Mouse (Mus musculus) forebrain, embryonic 11.5 days (tissue): ENCODE results near the gene Cept1. TPM values are rescaled to one million over a fixed set of nuclear protein-coding genes. Genes with fewer than 3 reads are reported as not detected.
A peak's percentile ranks its signal among the peaks of the same experiment; 100 is the strongest.

Experiments used
- ATAC-seq: fragments of 200-750 bp; cut with Nextera tagmentation; replicated peaks from 2 replicates; pipeline ENCODE4 v1.8.0; 2017; ENCODE audit warnings: moderate TSS enrichment; ENCODE audit not compliant: low FRiP score
- DNase-seq: peaks from one replicate; pipeline ENCODE4 v3.0.0-alpha.2; 2017; ENCODE audit warnings: low spot score
- H3K27ac ChIP-seq: fragments of 300-500 bp; sonication (generic); 2 replicates; pipeline ENCODE4 v1.5.1; 2014; ENCODE audit warnings: low read depth, low read length
- H3K27me3 ChIP-seq: fragments of 300-500 bp; sonication (generic); 2 replicates; pipeline ENCODE4 v1.6.1; 2014; ENCODE audit warnings: mild to moderate bottlenecking, low read length, mixed read lengths; ENCODE audit not compliant: control insufficient read depth, insufficient read depth
- H3K36me3 ChIP-seq: fragments of 300-500 bp; sonication (generic); 2 replicates; pipeline ENCODE4 v1.6.1; 2014; ENCODE audit warnings: mild to moderate bottlenecking, low read length, moderate library complexity, mixed read lengths; ENCODE audit not compliant: control insufficient read depth, insufficient read depth
- H3K4me1 ChIP-seq: fragments of 300-500 bp; sonication (generic); replicated peaks from 2 replicates; pipeline ENCODE4 v1.6.1; 2014; ENCODE audit warnings: low read length, mixed read lengths; ENCODE audit not compliant: control insufficient read depth, insufficient read depth
- H3K4me2 ChIP-seq: fragments of 300-500 bp; sonication (generic); 2 replicates; pipeline ENCODE4 v1.6.1; 2014; ENCODE audit warnings: low read depth, mild to moderate bottlenecking, low read length, moderate library complexity, mixed read lengths; ENCODE audit not compliant: severe bottlenecking
- H3K4me3 ChIP-seq: fragments of 300-500 bp; sonication (generic); 2 replicates; pipeline ENCODE4 v1.5.1; 2014; ENCODE audit warnings: low read depth, low read length
- H3K9ac ChIP-seq: fragments of 300-500 bp; sonication (generic); 2 replicates; pipeline ENCODE4 v1.6.1; 2014; ENCODE audit warnings: low read length
- H3K9me3 ChIP-seq: fragments of 300-500 bp; sonication (generic); 2 replicates; pipeline ENCODE4 v1.6.1; 2016; ENCODE audit warnings: low read length, mixed read lengths; ENCODE audit not compliant: control insufficient read depth
- WGBS: fragments of 180-500 bp; shearing (Covaris S2); extraction: QIAGEN DNeasy Blood & Tissue Kit; methylation state at CpG from one replicate; pipeline ENCODE4 v1.1.7; 2014; 5-methylcytosine and 5-hydroxymethylcytosine counted together
- polyA plus RNA-seq: library from polyadenylated mRNA; unstranded; fragments of >200 nt; fragmentation: Nextera tagmentation; extraction: Ambion mirVana; gene quantifications from 2 replicates; pipeline ENCODE4 v1.2.1, GENCODE M21; 2014

Cept1 gene
- polyA plus RNA-seq, 1 experiment from 2014 or later: 40.6 TPM

DNA sequence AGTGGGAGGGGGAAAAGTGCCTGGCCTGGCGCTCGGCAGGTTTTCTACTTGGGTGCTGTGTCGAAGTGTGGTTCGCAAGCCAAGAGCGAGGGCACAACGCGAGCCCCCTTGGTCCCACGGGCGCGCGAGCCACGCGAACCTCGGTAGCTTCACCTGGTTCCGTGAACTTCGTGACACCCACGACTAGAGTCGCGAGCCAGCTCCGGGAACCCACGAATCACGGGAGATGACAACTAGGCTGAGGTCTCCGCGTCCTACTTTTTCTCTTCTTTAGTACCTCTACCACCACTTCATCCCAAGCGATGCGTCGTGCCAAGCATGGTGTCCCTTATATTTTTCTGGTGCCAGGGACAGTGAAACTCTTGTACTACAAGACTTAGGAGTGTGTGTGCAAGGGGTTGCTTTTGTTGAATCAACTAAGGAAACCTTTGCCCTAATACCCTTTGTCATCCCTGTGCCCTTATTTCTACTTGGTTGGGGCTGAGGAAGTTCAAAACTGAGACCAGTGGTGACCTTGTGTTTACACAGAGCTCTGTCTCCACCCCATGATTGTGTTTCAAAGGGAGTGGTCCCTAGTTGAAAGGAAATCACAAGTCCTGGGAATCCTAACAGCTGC lies 430 bp upstream of the Cept1 start:
- no peaks in the 10 kb centered on the region for H3K36me3 ChIP-seq
- H3K4me2 ChIP-seq: peak overlapping the region; percentile 57
- H3K9me3 ChIP-seq: no peaks in the 10 kb centered on the region
- H3K4me1 ChIP-seq: peaks cover 3% of the 10 kb centered on the region; the same call in 1 of the 2 replicates
- WGBS: under 1% methylated on average over 27 of the region's 27 CpGs
- H3K27ac ChIP-seq: peak overlapping the region; percentile 90
- DNase-seq: no peak
- peak; percentile 37 for ATAC-seq
- peak overlapping the region; percentile 77 for H3K4me3 ChIP-seq
- peak overlapping the region; percentile 92 for H3K9ac ChIP-seq
- H3K27me3 ChIP-seq: no peaks in the 10 kb centered on the region

DNA sequence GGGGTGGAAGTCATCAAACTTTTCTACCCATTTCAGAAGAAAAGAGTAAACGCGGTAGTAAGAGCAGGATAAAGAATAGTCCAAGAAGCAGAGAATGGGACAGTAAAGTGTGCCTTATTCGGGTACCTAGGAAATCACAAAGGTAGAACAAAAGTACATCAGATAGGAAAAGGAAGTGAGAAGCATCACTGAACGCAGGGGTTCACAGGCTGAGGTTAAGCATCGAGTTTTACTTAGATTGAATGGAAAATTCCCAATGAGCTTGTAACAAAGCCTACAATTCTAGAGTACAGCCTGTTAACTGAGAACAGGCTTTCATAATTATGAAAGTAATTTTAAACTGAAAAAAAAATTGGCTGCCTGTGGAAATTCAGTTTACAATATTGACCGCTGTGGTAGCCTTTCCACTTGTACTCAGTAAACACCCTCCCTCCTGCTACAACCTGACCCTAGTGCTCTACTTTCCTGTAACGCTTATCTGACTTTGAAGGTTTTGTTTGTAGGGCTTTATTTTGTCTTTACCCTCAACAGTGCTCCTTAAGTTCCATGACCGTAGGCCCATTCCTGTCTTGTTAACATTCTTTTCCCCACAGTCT lies 2.8 kb downstream of the Cept1 start:
- Histone ChIP-seq H3K9ac (no peak overlapping the region), H3K4me3 (no peak overlapping the region), H3K9me3 (no peaks in the 10 kb centered on the region), H3K27me3 (no peaks in the 10 kb centered on the region), H3K4me1 (peaks cover 3% of the 10 kb centered on the region; the same call in 1 of the 2 replicates), H3K4me2 (no peak overlapping the region), H3K27ac (no peak overlapping the region), H3K36me3 (no peaks in the 10 kb centered on the region)
- ATAC-seq: no peak
- no peak for DNase-seq
- WGBS: 89% methylated on average over 8 of the region's 8 CpGs

DNA sequence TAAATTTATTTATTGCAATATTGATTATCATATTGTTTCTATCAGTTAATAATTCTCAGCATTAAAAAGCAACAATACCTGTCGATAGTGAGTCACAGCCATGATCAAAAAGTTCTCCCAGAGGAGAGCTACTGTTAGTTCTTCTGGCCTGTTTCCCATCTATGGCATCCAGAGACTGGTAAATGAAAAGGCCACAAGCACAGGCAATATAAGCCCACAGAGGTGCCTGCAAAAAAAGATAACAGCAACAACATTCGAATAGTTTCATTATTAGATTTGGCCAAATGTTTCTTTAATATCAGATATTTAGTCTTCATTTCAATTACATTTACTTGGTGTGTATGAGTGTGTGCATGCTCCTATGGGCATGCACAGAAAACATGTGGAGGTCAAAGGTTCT lies 14.3 kb downstream of the Cept1 start:
- Histone ChIP-seq H3K4me3 (no peak overlapping the region), H3K4me1 (no peaks in the 10 kb centered on the region), H3K9ac (no peak overlapping the region), H3K9me3 (no peaks in the 10 kb centered on the region), H3K36me3 (no peaks in the 10 kb centered on the region; the same call in 1 of the 2 replicates), H3K27ac (no peak overlapping the region), H3K4me2 (no peak overlapping the region), H3K27me3 (no peaks in the 10 kb centered on the region)
- DNase-seq (no peak), ATAC-seq (no peak)
- WGBS: 93% methylated on average over 2 of the region's 2 CpGs

DNA sequence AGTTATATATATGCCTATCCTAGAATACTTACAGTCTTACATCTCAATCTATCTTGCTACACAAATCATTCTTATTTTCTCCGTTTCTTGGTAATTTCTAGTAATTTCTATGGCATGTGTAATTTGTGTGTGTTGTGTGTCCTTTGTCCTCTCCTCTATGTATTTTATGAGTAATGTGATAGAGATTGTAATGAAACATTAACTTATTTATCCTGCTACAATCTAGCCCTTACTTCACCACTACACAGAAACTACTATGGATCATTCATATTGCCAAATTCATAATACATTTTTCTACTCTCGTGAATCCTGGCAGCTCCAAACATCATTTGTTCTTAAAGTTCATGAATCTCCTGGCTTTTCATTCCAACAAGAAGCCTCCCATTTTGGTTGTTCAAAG lies 19.6 kb downstream of the Cept1 start:
- Histone ChIP-seq H3K9me3 (no peaks in the 10 kb centered on the region), H3K4me3 (no peak overlapping the region), H3K9ac (no peak overlapping the region), H3K4me2 (no peak overlapping the region), H3K4me1 (no peaks in the 10 kb centered on the region), H3K27ac (no peak overlapping the region), H3K27me3 (no peaks in the 10 kb centered on the region), H3K36me3 (no peaks in the 10 kb centered on the region)
- DNase-seq (no peak), ATAC-seq (no peak)
- WGBS: 86% methylated on average over 2 of the region's 2 CpGs

DNA sequence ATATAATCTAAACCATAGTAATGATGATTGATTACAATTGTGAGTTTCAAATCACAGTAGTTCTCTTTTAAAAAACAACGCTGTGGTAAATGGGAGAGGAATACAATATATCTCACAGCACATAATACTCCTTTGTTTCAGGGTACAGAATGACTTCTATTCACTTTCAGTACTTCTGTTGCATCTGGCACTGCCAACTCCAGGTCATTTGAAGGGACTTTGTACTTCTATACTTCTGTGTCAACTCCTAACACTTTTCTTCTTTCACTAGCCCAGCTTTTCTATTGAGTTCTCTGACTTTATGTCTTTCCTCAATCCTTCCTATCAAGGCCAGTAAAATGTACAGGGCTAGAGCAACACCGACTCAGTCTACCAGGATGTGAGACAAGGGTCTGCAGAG lies 21.2 kb downstream of the Cept1 start:
- Histone ChIP-seq H3K27me3 (no peaks in the 10 kb centered on the region), H3K36me3 (no peaks in the 10 kb centered on the region), H3K4me1 (no peaks in the 10 kb centered on the region), H3K4me3 (no peak overlapping the region), H3K9me3 (no peaks in the 10 kb centered on the region), H3K4me2 (no peak overlapping the region), H3K27ac (no peak overlapping the region), H3K9ac (no peak overlapping the region)
- DNase-seq: no peak
- WGBS: 88% methylated on average over 2 of the region's 2 CpGs
- ATAC-seq: no peak

DNA sequence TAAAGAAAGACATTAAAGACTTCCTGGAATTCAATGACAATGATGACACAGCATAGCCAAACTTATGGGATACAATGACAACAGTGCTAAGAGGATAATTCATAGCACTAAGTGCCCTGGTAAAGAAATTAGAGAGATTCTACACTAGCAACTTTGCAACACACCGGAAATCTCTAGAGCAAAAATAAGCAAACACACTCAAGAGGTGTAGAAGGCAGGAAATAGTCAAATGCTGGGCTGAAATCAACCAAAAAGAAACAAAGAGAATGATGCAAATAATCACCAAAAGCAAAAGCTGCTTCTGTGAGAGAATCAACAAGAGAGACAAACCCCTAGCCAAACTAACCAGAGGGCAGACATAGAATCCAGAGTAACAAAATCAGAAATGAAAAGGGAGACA lies 24.9 kb downstream of the Cept1 start:
- Histone ChIP-seq H3K27me3 (no peaks in the 10 kb centered on the region), H3K36me3 (no peaks in the 10 kb centered on the region), H3K9ac (no peak overlapping the region), H3K4me3 (no peak overlapping the region), H3K9me3 (no peaks in the 10 kb centered on the region), H3K4me1 (no peaks in the 10 kb centered on the region), H3K27ac (no peak overlapping the region), H3K4me2 (no peak overlapping the region)
- 89% methylated on average over 1 of the region's 1 CpGs for WGBS
- DNase-seq: no peak
- no peak for ATAC-seq

DNA sequence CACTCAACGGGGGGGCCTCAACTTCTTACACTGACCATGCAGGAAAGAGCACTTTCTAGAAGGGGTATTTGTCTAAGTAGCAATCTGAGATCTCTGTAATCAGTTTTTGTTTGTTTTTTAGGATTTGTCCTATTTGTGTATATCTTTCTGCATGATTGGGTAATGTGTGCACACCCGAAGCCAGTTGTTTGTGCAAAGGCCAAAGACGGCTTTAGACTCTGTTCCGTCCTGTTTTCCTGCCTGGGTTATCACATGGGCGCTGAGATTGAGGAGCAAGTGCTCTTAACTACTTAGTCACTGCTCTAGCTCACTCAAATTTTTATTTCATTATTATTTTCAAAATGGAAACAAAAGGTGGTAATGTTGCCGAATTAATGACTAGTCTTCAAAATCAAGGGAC lies 32.6 kb downstream of the Cept1 start:
- 87% methylated on average over 6 of the region's 6 CpGs for WGBS
- H3K4me1 ChIP-seq: no peaks in the 10 kb centered on the region
- no peak overlapping the region for H3K4me2 ChIP-seq
- H3K9ac ChIP-seq: no peak overlapping the region
- no peaks in the 10 kb centered on the region for H3K9me3 ChIP-seq
- no peaks in the 10 kb centered on the region for H3K27me3 ChIP-seq
- no peak for DNase-seq
- ATAC-seq: no peak
- H3K36me3 ChIP-seq: no peaks in the 10 kb centered on the region
- no peak overlapping the region for H3K27ac ChIP-seq
- H3K4me3 ChIP-seq: no peak overlapping the region

DNA sequence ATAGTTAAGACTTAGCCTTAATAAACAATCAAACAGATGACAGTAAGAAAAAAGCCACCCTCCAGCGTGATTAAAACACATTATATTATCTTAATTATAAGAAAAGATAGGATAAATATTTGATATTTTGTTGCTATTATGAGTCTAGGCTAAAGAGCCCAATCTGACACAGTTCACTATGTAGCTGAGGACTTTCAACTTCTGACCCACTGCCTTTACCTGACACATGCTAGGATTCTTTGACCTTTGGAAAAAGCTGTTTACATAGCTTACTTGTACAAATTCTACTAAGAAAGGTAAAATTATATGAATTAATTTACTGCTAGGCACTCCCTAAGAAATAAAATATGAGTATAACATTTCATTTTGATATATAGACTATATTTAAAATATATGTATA lies 36.9 kb downstream of the Cept1 start:
- H3K4me2 ChIP-seq: no peak overlapping the region
- H3K4me3 ChIP-seq: no peak overlapping the region
- H3K9me3 ChIP-seq: no peaks in the 10 kb centered on the region
- no peak for ATAC-seq
- no peaks in the 10 kb centered on the region for H3K36me3 ChIP-seq
- no peak overlapping the region for H3K9ac ChIP-seq
- no peaks in the 10 kb centered on the region for H3K27me3 ChIP-seq
- no peaks in the 10 kb centered on the region for H3K4me1 ChIP-seq
- DNase-seq: no peak
- WGBS: 88% methylated on average over 1 of the region's 1 CpGs
- H3K27ac ChIP-seq: no peak overlapping the region

DNA sequence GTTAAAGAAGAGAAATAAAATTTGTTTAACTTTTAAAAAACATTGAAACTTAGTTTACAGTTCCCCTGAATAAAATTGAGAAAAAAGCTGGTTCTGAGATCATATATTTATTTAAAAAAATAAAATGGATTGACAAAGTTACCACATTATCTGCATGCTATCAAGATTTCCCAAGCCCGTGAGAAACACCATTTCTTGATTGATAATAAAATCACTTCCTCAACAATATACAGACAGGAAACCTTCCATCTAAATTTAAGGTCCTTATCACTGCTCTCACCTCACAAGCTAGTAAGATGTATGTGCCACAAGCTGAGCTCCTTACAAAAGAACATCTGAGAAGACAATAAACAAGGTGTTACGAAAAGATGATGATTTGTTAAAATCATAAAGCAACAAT lies 44.7 kb downstream of the Cept1 start:
- H3K36me3 ChIP-seq: no peaks in the 10 kb centered on the region
- H3K4me2 ChIP-seq: no peak overlapping the region
- no peak for DNase-seq
- no peaks in the 10 kb centered on the region for H3K9me3 ChIP-seq
- H3K4me3 ChIP-seq: no peak overlapping the region
- H3K4me1 ChIP-seq: no peaks in the 10 kb centered on the region
- no peak overlapping the region for H3K27ac ChIP-seq
- no peaks in the 10 kb centered on the region for H3K27me3 ChIP-seq
- no peak for ATAC-seq
- no peak overlapping the region for H3K9ac ChIP-seq
- WGBS: 98% methylated on average over 2 of the region's 2 CpGs
